11 mouse cellular contexts compared by ENCODE assay signal in the genomic region with DNA sequence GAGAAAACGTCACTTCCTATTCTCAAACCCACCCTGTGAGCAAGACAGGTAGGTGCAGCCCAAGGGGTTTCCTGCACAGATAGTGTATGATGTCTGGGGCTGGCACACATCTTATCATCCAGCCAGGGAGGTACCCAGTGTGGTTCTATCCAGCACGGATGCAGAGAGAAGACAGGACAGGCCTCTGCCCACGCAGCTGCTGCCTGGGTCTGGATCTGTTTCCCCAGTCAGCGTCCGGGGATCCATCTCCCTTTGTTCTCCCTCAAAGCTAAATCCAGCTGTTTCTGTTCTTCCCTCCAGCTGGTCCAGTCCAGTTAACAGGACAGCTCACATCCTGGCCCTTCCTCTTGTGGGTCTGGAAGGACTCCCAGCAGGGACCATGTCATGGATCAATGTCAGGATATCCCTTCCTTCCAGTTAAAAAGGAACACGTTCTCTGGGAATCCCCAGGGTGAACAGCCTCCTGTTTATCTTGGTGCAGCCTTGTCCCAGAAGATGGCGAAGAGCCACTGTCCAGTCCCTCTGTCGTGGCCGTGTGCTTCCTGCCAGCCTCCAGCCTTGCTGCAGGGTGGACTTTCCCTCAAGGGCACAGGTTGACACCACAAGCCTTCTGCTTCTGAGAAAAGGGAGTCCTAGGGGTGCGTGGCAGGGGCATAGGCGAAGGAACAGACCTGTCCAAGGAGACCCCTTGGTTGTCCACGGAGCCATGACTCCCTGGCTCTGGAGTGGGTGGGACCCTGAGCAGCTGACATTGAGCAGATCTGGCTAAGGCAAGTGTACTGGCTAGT.
A peak's percentile ranks its signal among the peaks of the same experiment; 100 is the strongest.
DNase-seq lines count a peak whose midpoint lies in the region; ATAC-seq lines count a peak whose summit lies in the region.
"Had no signal": no experiment of that assay in that cellular context is flagged by ENCODE, and none has a peak within 500 bp of the region (broad histone marks: within the 10 kb centered on the region; RNA-seq: fewer than 3 reads in every experiment).

No protein-coding gene starts in this region.

- no peaks in the 10 kb centered on the region for H3K4me1 ChIP-seq in embryonic facial prominence, embryonic 14.5 days (ENCODE audit: control insufficient read depth, insufficient read depth, low read length)
- no peaks in the 10 kb centered on the region for H3K4me1 ChIP-seq in liver, embryonic 16.5 days (ENCODE audit: control insufficient read depth, low read depth, low read length)
- H3K4me1 ChIP-seq in forebrain, embryonic 14.5 days (ENCODE audit: control insufficient read depth, insufficient read depth, low read length): no peaks in the 10 kb centered on the region

- H3K27me3 ChIP-seq in embryonic facial prominence, embryonic 14.5 days (replicated peaks; ENCODE audit: control insufficient read depth, insufficient read depth, low read length): no peaks in the 10 kb centered on the region
- no peaks in the 10 kb centered on the region for H3K27me3 ChIP-seq in liver, embryonic 16.5 days (ENCODE audit: control insufficient read depth, insufficient read depth, low read depth, low read length)
- no peaks in the 10 kb centered on the region for H3K27me3 ChIP-seq in forebrain, embryonic 14.5 days (replicated peaks; ENCODE audit: control insufficient read depth, insufficient read depth, low read length)
- H3K27me3 ChIP-seq: embryonic facial prominence, embryonic 13.5 days; limb, embryonic 15.5 days; Patski had no signal

- no peak overlapping the region for H3K27ac ChIP-seq in embryonic facial prominence, embryonic 14.5 days (replicated peaks; ENCODE audit: low read depth, low read length)
- no peak overlapping the region for H3K27ac ChIP-seq in liver, embryonic 16.5 days (ENCODE audit: low read length)
- no peak overlapping the region for H3K27ac ChIP-seq in forebrain, embryonic 14.5 days (ENCODE audit: low read depth, low read length)
- H3K27ac ChIP-seq: embryonic facial prominence, embryonic 13.5 days; limb, embryonic 15.5 days had no signal

- no peak overlapping the region for H3K4me2 ChIP-seq in embryonic facial prominence, embryonic 14.5 days (ENCODE audit: low read depth, low read length)
- no peak overlapping the region for H3K4me2 ChIP-seq in liver, embryonic 16.5 days (ENCODE audit: low read depth, low read length)
- H3K4me2 ChIP-seq in forebrain, embryonic 14.5 days (ENCODE audit: low read length): no peak overlapping the region
- H3K4me2 ChIP-seq: embryonic facial prominence, embryonic 13.5 days; limb, embryonic 15.5 days had no signal

- peak; percentile 50; the same call in 1 of the 2 replicates for ATAC-seq in embryonic facial prominence, embryonic 14.5 days (ENCODE audit: low read depth)
- ATAC-seq in liver, embryonic 16.5 days (ENCODE audit: low read depth): peak; percentile 51; the same call in 1 of the 2 replicates
- no peak for ATAC-seq in forebrain, embryonic 14.5 days
- ATAC-seq: Patski had no signal

- no peak overlapping the region for H3K9ac ChIP-seq in embryonic facial prominence, embryonic 14.5 days (ENCODE audit: low read depth, low read length)
- H3K9ac ChIP-seq in liver, embryonic 16.5 days (ENCODE audit: low read depth, low read length): no peak overlapping the region
- H3K9ac ChIP-seq in forebrain, embryonic 14.5 days (ENCODE audit: low read length): no peak overlapping the region
- H3K9ac ChIP-seq: embryonic facial prominence, embryonic 13.5 days; limb, embryonic 15.5 days had no signal

- no peak overlapping the region for H3K4me3 ChIP-seq in embryonic facial prominence, embryonic 14.5 days (ENCODE audit: low read depth, low read length)
- no peak overlapping the region for H3K4me3 ChIP-seq in liver, embryonic 16.5 days (ENCODE audit: low read depth, low read length)
- H3K4me3 ChIP-seq in forebrain, embryonic 14.5 days (ENCODE audit: low read depth, low read length): no peak overlapping the region
- H3K4me3 ChIP-seq: embryonic facial prominence, embryonic 13.5 days; limb, embryonic 15.5 days had no signal

- H3K36me3 ChIP-seq in embryonic facial prominence, embryonic 14.5 days (ENCODE audit: control insufficient read depth, insufficient read depth, low read length): no peaks in the 10 kb centered on the region
- no peaks in the 10 kb centered on the region for H3K36me3 ChIP-seq in liver, embryonic 16.5 days (ENCODE audit: control insufficient read depth, insufficient read depth)
- H3K36me3 ChIP-seq in forebrain, embryonic 14.5 days (ENCODE audit: control insufficient read depth, insufficient read depth, low read length): no peaks in the 10 kb centered on the region
- H3K36me3 ChIP-seq: embryonic facial prominence, embryonic 13.5 days; limb, embryonic 15.5 days had no signal

- no peaks in the 10 kb centered on the region for H3K9me3 ChIP-seq in embryonic facial prominence, embryonic 14.5 days (ENCODE audit: control insufficient read depth, low read length)
- H3K9me3 ChIP-seq in liver, embryonic 16.5 days (replicated peaks; ENCODE audit: control insufficient read depth, low read length): no peaks in the 10 kb centered on the region
- no peaks in the 10 kb centered on the region for H3K9me3 ChIP-seq in forebrain, embryonic 14.5 days (replicated peaks; ENCODE audit: control insufficient read depth, low read length)
- H3K9me3 ChIP-seq: embryonic facial prominence, embryonic 13.5 days; limb, embryonic 15.5 days had no signal

- DNase-seq in 3T3-L1 (ENCODE audit: low read depth, low spot score): peak; percentile 89
- DNase-seq in embryonic facial prominence, embryonic 14.5 days (ENCODE audit: low spot score): peak; percentile 48
- DNase-seq in heart, postnatal 4 days: peak; percentile 67
- DNase-seq in cerebellum, adult 9-11 months: no peak
- DNase-seq in forebrain, embryonic 14.5 days (ENCODE audit: low spot score): no peak
- no peak for DNase-seq in cerebellum, adult 11 months
- no peak for DNase-seq in frontal cortex, postnatal 14 days (ENCODE audit: low spot score in 2 of 2)

- whole genome bisulfite sequencing in embryonic facial prominence, embryonic 14.5 days: 58% methylated on average over 12 of the region's 12 CpGs
- WGBS in liver, embryonic 16.5 days (ENCODE audit: insufficient replicate concordance): 53% methylated on average over 12 of the region's 12 CpGs
- WGBS in forebrain, embryonic 14.5 days: 84% methylated on average over 12 of the region's 12 CpGs

Comparison
In these comparisons a context has a peak if more than half of its experiments do, and no peak if none do; other contexts are left out.
1. DNase-seq: peak in 3T3-L1 (single experiment), embryonic facial prominence, embryonic 14.5 days (single experiment) and heart, postnatal 4 days (single experiment); none in cerebellum, adult 9-11 months (single experiment), forebrain, embryonic 14.5 days (single experiment), cerebellum, adult 11 months (single experiment) and frontal cortex, postnatal 14 days (0 of 2).